Mouse (Mus musculus) bone marrow, adult 2 months (tissue): ENCODE measurements around the gene Pgf.

Source experiments
- CTCF ChIP-seq: fragments of 200-500 bp; IDR thresholded peaks from 2 replicates; pipeline ENCODE4 v1.5.1; 2011; ENCODE audit warnings: low read length, control low read depth; ENCODE audit not compliant: control insufficient read depth, insufficient read depth
- POLR2A ChIP-seq: fragments of 200-500 bp; IDR thresholded peaks from 2 replicates; pipeline ENCODE4 v1.6.1; 2011; ENCODE audit warnings: low read depth, mild to moderate bottlenecking, control low read depth, low read length, borderline replicate concordance; ENCODE audit not compliant: control insufficient read depth

- TF ChIP-seq POLR2A (no peak), CTCF (no peak)
Observed at GRCm38 (mm10) chr12:85156324-85156723, 21.3 kb downstream of the Pgf start.
